Mouse (Mus musculus) urinary bladder, adult 18-20 months (tissue): ENCODE data around the gene Impdh1.
"Not testable (repeated sequence)": the region's sequence is repeated elsewhere in the genome, so short reads cannot be mapped to it uniquely, and the experiment has no call there.

ENCODE experiments used
- DNase-seq, 2 experiments: peaks; one replicate each; pipeline ENCODE4 v3.0.0; 2022; ENCODE audit warnings: low spot score in 2 of 2, mixed read lengths in 2 of 2

Impdh1 gene

DNA sequence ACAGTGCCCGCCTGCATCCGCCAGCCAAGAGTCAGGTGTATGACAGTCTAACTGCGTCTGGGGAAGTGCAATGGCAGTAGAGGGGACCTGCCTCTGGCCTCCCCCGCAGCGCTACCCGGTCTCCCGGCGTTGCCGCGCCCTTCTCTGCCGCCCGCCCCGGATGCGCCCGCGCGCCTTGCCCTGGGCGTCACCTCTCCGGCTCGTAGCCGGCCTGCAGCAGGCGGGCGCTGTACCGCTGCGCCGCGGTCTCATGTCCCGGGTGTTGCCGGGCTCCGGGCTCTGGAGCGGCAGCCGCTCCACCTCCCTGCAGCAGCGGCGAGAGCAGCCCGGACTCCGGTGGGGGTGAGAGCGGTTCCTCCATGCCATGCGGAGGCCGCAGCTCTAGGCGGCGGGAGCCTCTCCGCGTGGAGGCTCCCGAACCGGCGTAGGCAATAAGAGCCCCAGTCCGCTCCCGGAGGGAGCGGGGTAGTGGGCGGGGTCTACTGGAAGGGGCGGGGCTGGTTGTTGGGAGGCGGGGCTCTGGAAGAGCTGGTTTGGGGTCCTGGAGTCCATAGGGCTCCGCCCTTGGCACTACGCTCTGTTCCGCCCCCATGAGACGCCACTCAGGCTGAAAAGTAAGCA, at the start of gene Impdh1:
Gene Impdh1, minus strand, starts transcription at position 484 of the 621 bp plus-strand sequence.
- peak; percentile 63 to 76 for DNase-seq

DNA sequence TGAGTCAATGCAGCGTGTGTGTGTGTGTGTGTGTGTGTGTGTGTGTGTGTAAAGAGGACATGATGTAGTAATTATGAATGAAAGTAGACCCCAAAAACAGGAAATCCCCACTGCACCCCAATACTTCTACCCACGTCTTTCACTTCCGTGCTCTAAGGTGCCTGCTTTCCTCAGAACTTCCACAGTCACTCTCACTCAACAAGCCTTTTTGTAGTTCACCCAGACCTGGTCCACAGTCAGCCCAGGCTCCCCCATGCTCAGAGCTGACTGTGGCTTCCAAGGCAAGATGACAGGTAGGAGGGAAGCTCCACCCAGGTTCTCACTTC, 48.3 kb upstream of the Impdh1 start:
- no peak for DNase-seq

DNA sequence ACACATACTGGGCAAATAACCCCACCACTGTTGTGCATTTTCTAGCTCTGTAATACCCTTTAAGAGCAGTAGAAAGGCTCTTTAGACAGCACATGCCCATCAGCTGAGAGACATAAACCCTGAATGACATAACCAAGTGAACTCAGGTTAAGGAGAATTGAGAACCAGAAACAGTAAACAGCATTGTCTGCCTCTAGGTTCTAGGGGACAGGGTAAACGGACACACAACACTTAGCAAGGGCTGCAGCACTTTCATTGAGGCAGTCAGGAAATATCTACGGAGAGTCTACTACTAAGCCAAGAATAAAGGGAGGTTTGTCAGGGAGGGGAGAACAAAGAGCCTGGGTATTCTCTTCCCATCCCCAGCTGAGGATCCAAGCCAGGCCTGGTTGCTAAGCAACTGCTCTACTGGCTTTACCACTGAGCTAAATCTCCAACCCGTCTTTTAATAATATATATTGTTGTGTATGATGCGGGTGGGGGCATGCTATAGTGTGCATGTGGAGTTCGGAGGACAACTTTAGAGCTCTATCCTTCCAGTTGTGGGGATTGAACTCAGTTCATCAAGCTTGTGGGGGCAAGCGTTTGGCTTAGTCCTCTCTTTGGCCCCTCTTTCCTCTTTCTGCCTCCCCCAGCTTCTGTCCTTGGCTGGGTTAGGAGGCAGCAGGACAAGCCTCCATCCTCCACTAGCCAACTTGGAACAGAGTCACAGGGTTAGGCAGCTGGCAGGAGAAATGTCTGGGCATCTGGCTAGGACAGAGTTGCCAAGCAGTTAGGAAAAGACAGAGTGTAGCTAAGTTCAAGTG, 47.7 kb upstream of the Impdh1 start:
- DNase-seq: no peak

DNA sequence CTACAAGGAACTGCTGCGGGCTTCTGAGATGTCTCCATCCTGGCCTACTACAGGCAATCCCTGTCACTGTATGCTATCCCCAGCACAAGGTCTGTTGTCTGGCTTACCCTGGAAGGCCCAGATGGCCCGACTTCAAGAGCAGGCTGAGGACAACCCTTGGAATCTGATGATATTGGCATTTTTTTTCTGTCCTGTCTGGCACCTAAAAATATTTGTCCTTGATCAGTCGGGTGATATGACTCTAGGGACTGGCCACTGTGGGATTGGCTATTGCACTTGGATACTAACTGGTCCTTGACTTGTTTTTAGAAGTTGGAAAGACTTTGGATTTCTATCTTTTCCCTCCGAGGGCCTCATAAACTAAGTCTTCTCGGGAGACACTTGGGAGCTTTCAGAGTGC, 45.7 kb upstream of the Impdh1 start:
- DNase-seq: no peak

DNA sequence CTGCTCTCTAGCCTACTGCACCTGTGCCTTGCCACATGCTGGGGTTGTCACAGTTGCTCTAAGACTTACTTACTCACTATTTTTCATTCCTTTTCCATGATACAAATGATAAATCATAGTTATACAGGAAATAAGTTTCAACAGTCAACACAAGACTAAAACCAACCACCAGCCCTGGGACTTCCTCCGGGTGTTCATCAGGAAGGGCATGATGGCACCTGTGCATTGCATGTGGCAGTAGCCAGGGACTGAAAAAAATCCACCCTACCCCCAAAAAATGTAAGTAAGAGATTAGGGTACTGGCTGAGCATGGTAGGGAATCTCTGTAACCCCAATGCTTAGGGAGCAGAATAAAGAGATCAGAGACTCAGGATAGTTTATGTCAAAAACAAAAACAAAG, 43.3 kb upstream of the Impdh1 start:
- no peak for DNase-seq

DNA sequence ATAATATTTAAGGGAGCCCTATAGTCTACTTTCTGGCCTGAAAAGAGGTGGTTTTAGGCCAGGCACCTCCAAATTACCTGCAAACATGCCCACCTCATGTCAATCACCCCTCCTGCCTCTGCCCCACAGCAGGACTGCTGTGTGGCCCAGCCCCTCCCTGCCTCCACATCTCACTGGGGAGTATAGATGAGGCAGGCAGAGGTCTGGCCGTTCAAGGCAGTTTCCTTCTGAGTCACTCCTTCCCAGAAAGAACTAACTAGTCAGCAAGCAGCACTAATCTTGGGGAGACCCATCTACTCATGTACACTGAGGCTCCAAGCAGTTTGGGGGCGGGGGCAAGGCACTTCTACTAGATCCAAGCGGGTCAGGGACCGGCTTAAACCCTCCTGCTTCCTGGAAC, 30.9 kb upstream of the Impdh1 start:
- DNase-seq: no peak

DNA sequence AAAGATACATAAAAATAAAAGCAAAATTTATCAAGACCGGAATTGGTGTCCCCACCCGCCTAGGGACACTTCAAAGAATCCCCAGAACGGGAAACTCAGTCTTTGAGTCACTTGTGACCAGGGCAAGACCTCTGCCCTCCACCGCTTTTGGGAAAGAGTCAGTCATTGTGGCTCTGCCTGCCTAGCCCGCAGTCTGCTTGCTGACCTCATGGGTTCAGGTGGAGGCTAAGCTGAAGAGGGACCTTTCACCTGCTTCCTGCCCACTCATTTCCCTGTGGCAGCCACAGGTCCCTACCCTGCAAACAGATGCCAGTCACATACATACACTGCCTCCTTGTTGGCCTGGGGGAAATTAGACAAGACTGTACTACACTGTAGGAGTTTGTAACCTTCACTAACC, 30.4 kb upstream of the Impdh1 start:
- DNase-seq: no peak

DNA sequence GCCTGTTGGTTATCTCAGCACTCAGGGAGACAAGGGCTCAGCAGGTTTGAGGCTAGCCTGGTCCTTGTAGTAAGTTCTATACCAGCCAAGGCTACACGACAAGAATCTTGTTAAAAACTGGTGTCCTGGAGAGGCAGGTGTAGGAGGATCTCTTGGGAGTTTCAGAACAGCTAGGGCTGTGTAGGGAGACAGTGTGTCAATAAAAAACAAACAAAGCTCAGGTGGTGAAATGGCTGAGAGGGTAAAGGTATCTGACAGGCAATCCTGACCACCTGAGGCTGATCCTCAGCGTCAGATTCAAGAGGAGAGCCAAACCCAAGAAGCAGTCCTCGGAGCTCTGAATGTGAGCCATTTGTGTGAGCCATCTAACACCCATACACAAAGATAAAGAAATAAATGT, 30.0 kb upstream of the Impdh1 start:
- no peak for DNase-seq

DNA sequence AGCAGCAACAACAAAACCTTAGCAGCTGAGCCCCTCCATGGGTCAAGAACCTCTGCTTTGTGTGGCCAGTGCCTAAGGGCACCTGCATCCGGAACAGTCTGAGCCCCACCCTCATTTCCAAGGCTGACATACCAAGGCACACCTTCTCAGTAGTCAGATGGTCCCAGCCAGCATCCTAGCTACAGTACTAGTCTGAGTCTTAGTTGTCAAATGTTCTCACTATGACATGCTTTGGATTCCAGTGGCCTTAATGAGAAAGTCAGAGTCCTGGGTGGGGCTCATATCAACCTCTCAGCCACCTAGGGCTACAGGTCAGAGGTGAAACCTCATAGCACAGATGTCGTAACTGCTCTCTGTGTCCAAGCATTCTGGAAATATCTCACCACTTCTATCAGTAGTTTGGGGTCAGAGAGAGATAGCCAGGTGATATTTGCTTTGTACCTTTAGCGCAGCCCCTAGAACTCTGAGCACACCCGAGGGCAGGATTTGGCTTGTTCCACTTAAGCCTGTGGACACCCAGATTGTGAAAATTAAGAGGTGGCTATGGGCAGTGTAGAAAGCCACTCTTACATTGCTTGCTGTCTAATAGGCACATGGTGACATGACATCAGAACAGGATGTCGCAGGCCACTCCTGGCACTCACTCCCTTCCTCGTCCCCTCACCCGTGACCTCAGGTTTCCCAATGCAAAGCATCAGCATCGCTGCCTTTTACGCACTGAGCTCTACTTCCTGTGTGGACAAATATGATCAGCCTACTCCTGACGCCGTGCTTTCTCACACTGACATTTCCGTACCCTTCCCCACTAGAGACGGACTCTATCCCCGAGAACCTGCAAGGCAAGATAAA, 29.3 kb upstream of the Impdh1 start:
- DNase-seq: no peak

DNA sequence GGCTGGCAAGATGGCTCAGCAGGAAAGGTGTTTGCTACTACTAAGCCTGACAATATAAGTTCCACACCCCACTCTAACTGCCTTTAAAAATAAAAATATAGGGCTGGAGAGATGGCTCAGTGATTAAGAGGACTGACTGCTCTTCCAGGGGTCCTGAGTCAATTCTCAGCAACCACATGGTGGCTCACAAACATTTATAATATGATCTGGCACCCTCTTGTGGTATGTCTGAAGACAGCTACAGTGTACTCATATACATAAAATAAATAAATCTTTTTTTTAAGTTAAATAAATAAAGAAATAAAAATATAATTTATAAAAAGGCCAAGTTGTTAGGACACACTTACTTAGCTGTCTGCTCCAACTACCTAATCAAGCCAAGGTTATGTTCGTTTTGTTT, 26.1 kb upstream of the Impdh1 start:
- no peak for DNase-seq

DNA sequence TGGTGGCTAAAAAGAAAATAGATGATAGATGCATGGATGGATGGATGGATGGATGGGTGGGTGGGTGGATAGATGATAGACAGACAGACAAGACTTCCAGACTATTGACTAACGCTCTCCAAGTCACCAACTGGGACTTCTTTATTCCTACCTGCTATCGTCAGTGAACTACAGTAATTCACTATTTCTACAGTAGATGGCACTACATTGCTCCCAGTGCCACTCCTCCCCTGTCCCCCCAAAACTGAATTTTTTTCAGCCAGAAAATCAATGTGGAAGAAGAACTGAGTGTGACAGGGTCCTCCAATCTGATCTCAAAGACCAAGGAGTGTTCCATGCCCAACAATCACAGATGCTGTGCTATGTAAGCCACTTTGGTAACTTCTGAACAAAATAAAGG, 25.5 kb upstream of the Impdh1 start:
- no peak for DNase-seq

DNA sequence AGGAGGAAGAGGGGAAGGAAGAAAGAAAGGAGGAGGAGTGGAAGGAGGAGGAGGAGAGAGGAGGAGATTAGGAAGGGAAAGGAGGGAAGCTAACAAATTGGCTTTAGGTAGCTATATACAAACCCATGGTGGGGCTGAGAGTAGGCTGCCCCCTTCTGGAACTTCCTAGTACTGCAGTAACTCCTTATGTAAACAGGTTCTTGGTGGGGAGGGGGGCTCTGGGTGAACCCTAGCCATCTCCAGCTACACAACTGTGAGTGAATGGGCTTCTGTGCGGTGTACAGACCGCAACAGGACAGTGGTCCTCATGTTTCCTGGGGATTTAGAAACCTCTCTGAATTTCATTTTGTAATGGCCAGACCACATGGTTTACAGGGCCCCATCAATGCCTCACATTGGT, 24.6 kb upstream of the Impdh1 start:
- DNase-seq: peak in 1 of 2 experiments; percentile 12

DNA sequence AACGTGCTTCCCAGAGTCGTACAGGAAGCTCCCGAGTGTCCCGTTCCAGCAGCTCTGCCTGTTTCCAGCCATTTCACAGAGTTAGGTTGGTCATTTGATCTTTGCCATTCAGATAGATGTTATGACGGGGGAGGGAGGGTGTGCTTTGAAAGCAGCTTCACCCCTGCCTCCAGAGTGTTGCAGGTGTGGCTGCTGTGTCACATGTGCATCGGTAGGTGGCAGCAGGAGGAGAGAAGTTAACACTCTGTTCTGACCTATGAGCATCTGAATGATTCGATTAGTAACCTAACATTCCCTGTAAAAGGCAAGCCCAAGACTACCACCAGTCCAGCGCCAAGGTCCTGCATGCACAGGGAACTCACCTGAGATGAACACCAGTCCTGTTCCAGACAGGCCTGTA, 18.1 kb upstream of the Impdh1 start:
- DNase-seq: no peak

DNA sequence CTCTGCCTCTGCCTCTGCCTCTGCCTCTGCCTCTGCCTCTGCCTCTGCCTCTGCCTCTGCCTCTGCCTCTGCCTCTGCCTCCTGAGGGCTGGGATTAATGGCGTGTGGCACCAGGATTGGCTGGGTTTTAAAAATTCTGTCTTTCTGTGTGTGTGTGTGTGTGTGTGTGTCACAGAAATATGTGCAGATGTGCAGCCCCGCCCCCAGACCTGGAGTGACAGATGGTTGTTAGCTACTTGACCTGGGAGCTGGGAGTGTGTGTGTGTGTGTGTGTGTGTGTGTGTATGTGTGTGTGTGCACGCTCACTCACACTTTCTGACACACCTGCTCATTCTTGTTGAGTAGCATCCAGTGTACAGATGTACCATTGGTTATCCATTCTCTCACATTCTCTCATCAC, 17.5 kb upstream of the Impdh1 start:
- no peak for DNase-seq

DNA sequence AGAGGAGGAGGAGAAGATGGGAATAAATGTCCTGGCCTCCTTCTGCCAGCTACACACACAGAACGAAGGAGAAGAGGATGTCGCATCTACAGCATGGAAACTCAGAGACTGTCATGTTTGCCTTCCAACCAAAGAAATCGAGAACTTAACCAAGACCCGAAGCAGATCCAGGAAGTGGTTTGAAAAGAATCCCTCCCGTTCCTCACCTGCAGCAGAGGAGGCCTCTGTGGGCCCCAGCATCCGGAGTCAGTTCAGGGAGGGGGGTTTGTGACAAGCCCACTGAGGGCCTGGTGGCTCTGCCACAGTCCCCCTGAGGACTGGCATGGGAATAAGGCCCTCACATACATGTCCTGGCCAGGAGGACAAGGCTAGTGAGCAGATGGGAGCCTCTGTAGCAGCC, 16.2 kb upstream of the Impdh1 start:
- no peak for DNase-seq

DNA sequence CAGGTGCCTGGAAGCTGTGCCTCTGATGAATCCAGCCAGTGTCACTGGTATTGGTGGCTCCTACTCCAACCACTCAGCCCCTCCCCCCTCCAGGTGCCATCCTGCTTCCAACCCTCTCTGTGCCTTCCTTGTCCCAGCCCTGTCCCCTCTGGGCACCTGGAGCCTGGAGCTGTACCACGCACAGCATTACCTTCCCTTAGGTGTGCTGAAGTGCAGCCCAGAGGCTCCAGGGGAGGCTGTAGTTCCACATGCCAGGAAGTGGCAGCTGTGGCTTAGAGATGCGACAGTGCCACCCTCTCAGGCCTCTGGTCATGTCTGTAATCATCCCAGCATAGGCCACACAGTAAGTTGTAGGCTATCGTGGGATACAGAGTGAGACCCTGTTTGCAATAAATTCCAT, 15.6 kb upstream of the Impdh1 start:
- DNase-seq: no peak

DNA sequence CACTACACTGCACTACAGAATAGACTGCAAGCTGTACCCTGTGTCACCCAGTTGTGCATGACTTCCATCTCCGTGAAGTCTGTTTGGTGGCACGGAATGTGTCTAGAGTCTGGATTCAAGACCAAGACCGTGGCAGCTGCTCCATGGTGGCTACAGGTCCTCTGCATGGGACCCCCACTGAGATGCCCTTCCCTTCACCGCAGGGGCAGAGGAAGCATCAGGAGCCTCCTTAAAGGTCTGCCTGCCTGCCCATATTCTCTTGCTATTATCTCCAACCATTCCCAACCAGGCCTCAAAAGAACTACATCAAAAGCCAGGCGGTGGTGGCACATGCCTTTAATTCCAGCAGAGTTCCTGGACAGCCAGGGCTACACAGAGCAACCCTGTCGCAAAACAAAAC, 14.2 kb upstream of the Impdh1 start:
- DNase-seq: no peak

DNA sequence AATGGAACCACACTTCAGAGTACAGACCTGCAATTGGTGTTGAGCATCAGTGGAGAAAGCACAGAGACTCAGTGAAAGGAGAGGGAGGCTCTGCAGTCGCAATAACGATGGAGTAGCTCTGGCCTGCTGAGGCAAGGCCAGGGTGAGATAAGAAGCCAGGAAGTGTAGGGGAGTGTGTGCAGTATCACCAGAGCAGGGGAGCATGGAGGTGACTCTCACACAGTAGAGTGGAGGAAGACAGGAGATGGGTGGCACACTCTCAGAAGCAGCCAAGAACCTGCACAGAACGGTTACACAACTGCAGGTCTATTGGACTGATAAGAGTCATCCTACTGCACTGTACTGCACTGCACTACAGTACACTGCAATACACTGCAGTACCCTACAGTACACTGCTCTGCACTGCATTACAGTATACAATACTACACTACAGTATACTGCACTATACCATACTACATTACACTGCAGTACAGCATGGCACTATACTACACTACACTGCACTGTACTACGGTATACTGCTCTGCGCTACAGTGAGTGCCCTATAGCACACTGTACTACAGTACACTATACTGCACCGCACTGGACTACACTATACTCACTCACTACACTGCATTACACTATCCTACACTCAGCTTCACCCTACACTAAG, 13.2 kb upstream of the Impdh1 start:
- no peak for DNase-seq

DNA sequence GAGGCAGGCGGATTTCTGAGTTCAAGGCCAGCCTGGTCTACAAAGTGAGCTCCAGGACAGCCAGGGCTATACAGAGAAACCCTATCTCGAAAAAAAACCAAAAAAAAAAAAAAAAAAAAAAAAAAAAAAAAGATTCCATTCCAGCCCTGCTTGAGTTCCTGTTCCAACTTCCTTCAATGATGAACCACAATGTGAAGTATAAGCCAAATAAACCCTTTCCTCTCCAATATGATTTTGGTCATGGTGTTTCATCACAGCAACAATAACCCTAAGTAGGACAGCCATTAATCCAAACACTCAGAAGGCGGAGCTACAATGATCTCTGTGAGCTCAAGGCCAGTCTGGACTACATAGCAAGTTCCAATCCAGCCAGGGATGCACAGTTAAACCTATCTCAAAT, 1.6 kb upstream of the Impdh1 start:
- DNase-seq: not testable (repeated sequence)

DNA sequence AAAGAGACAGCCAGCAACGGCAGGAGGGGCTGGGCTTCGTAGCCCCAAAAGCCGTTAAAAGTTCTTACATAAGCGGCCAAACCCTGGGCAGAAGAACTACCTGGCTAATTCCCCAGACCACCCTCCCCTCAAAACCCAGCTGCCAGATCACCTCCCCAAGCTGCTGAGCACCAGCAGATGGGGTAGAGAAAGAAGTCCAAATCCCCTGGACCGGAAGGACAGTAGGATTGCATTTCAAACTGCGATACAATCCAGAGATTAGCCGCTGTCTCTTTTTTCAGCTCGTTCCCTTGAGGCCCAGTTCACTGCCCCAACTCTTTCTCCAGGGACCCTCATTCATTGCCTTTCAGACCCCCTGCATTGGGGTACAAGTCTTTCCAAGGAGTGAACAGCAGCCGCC, 983 bp downstream of the Impdh1 start:
- DNase-seq: no peak

DNA sequence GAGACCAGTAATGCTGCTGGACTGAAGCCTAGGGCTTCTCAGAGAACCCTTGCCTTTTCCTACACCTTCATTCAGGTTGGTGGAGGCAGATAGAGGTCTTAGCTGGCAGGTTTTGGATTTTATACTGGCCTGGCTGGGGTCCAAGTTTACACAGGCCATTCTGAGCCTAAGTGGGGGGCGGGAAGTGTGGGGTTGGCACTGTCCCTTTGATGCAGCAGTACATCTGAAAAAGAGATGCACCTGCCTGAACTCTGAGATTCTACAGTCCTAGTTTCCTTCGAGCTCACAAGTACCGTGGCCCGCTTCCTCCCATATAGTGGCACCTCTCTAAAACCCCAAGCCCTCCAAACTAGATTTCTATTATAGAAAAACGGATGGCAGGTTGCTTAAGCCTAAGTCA, 1.4 kb downstream of the Impdh1 start:
- DNase-seq: no peak

DNA sequence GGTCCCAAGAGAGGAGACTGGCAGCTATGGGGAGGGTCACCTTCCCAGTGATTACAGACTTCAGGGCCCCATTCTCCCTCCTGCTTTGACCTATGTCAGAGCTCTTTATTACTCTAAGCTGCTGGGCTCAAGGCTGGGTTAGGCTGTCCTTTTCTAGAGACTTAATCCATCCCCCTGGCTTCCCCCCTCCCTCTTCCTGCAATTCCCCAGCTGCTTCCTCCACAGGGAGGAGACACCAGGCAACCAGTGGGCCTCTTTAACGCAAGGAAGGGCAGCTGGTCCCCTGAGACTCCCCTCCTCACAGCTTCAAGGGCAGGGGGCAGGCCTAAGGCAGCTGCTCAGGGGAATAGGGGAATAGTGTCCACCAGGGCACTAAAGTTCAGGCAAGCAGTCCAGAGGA, 1.9 kb downstream of the Impdh1 start:
- no peak for DNase-seq
